ENCODE assay signal across 14 mouse cellular contexts in the genomic region with DNA sequence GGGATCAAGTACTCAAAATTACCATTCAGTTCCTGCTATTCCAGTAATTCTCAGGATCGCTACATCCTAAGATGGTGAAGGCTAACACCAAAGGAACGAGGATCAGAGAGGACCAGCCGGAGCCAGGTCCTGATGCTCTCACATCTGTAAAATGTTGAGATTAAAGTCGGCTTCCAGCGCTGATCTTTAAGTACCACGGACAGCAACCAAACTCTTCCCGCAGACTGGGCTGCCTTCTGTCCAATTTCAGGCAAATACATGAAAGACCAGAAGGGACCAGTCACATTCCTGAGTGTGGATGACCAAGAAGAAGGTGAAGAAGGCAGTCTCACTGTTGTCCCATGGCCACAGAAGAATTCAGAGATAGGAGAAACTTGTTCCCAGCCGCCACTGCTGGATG.
DNase-seq lines count a peak whose midpoint lies in the region; ATAC-seq and TF ChIP-seq lines count a peak whose summit lies in the region.
"Had no signal": no experiment of that assay in that cellular context is flagged by ENCODE, and none has a peak within 500 bp of the region (broad histone marks: within the 10 kb centered on the region; RNA-seq: fewer than 3 reads in every experiment).

No protein-coding gene starts in this region.

- H3K27ac ChIP-seq in midbrain, embryonic 10.5 days (replicated peaks): no peak overlapping the region
- no peak overlapping the region for H3K27ac ChIP-seq in midbrain, postnatal 0 days (ENCODE audit: low read depth, low read length)
- H3K27ac ChIP-seq: kidney, embryonic 15.5 days; liver, embryonic 14.5 days; midbrain, embryonic 13.5 days had no signal

- no peaks in the 10 kb centered on the region for H3K27me3 ChIP-seq in midbrain, embryonic 10.5 days (ENCODE audit: low read depth, poor library complexity, severe bottlenecking)
- H3K27me3 ChIP-seq in midbrain, postnatal 0 days (ENCODE audit: insufficient read depth, low read length): 0 out of 2 replicates have a peak, but pooled peaks cover 6% of the 10 kb centered on the region
- H3K27me3 ChIP-seq: midbrain, embryonic 13.5 days had no signal

- H3K4me1 ChIP-seq in midbrain, embryonic 10.5 days: peaks cover 2% of the 10 kb centered on the region; the same call in 1 of the 2 replicates
- no peaks in the 10 kb centered on the region for H3K4me1 ChIP-seq in midbrain, postnatal 0 days (ENCODE audit: insufficient read depth, low read length)
- H3K4me1 ChIP-seq: kidney, embryonic 15.5 days had no signal

- H3K9me3 ChIP-seq in midbrain, embryonic 10.5 days (replicated peaks): no peaks in the 10 kb centered on the region
- no peaks in the 10 kb centered on the region for H3K9me3 ChIP-seq in midbrain, postnatal 0 days (ENCODE audit: low read length)
- H3K9me3 ChIP-seq: kidney, embryonic 15.5 days; midbrain, embryonic 13.5 days had no signal

- no peak overlapping the region for H3K4me3 ChIP-seq in midbrain, embryonic 10.5 days
- H3K4me3 ChIP-seq in midbrain, postnatal 0 days (ENCODE audit: low read depth, low read length): no peak overlapping the region
- H3K4me3 ChIP-seq: kidney, embryonic 15.5 days; midbrain, embryonic 13.5 days had no signal

- no peak for ATAC-seq in midbrain, postnatal 0 days (ENCODE audit: low FRiP score)
- ATAC-seq in megakaryocyte progenitor cell, adult 5-6 weeks (replicated peaks; ENCODE audit: poor library complexity): no peak
- ATAC-seq: midbrain, embryonic 13.5 days had no signal

- 30% methylated on average over 8 of the region's 8 CpGs for WGBS in midbrain, embryonic 10.5 days
- WGBS in midbrain, postnatal 0 days: 36% methylated on average over 8 of the region's 8 CpGs

- no peak for TF ChIP-seq CTCF in midbrain, postnatal 0 days (IDR thresholded peaks at IDR 0.05)

- intact Hi-C loops in heart, postnatal 10 days (cut with DNase I): no loop called here

- H3K36me3 ChIP-seq in midbrain, embryonic 10.5 days: no peaks in the 10 kb centered on the region
- H3K36me3 ChIP-seq in midbrain, postnatal 0 days (ENCODE audit: insufficient read depth, low read length): no peaks in the 10 kb centered on the region
- H3K36me3 ChIP-seq: kidney, embryonic 15.5 days; midbrain, embryonic 13.5 days had no signal

- no peak overlapping the region for H3K4me2 ChIP-seq in midbrain, postnatal 0 days (ENCODE audit: low read depth, low read length, poor library complexity, severe bottlenecking)
- H3K4me2 ChIP-seq: kidney, embryonic 15.5 days; midbrain, embryonic 13.5 days had no signal

- DNase-seq in heart, postnatal 10 days: peak; percentile 24 to 42
- DNase-seq in heart, adult 8-10 months (ENCODE audit: low spot score): no peak
- peak; percentile 19 for DNase-seq in midbrain, embryonic 10.5 days (ENCODE audit: low spot score)
- DNase-seq in midbrain, postnatal 0 days (ENCODE audit: low spot score): no peak
- DNase-seq in embryo, embryonic 10 days (ENCODE audit: low spot score): peak; percentile 73
- DNase-seq in mesoderm, embryonic 11.5 days (ENCODE audit: low read depth, low spot score): peak; percentile 70
- DNase-seq in cerebellum, adult 11-12 months: no peak
- DNase-seq: cerebellum, postnatal 14 days; gastrocnemius, postnatal 14 days; right cerebral cortex, postnatal 4 days had no signal

- no peak overlapping the region for H3K9ac ChIP-seq in midbrain, postnatal 0 days (replicated peaks; ENCODE audit: low read length, poor library complexity, severe bottlenecking)
- H3K9ac ChIP-seq: kidney, embryonic 15.5 days; liver, embryonic 14.5 days; midbrain, embryonic 13.5 days had no signal

Comparison
In these comparisons a context has a peak if more than half of its experiments do, and no peak if none do; other contexts are left out.
1. DNase-seq: peak in heart, postnatal 10 days (2 of 2), midbrain, embryonic 10.5 days (single experiment), embryo, embryonic 10 days (single experiment) and mesoderm, embryonic 11.5 days (single experiment); none in heart, adult 8-10 months (single experiment), midbrain, postnatal 0 days (single experiment) and cerebellum, adult 11-12 months (single experiment).